Mouse (Mus musculus) heart, embryonic 14.5 days (tissue): ENCODE measurements around the gene Gosr2. TPM values are rescaled to one million over a fixed set of nuclear protein-coding genes. Genes with fewer than 3 reads are reported as not detected.

Source experiments
- ATAC-seq: fragments of 200-750 bp; cut with Nextera tagmentation; 2 replicates; pipeline ENCODE4 v1.8.0; 2017; ENCODE audit warnings: low read depth, moderate TSS enrichment; ENCODE audit not compliant: insufficient number of reproducible peaks, insufficient read depth, low FRiP score
- H3K27ac ChIP-seq, 2 experiments: fragments of 200-500 bp in 1 of 2; fragments of 300-500 bp in 1 of 2; sonication (generic) in 1 of 2; replicated peaks in 1 of 2; 2 replicates each; pipeline ENCODE4 v1.5.1; 2012 to 2014; ENCODE audit warnings: low read depth in 2 of 2, low read length in 2 of 2, control low read depth in 1 of 2, mild to moderate bottlenecking in 1 of 2, mixed read lengths in 1 of 2; ENCODE audit not compliant: control insufficient read depth in 1 of 2, insufficient read depth in 1 of 2
- H3K27me3 ChIP-seq: fragments of 300-500 bp; sonication (generic); 2 replicates; pipeline ENCODE4 v1.6.1; 2014; ENCODE audit warnings: mild to moderate bottlenecking, low read length, control low read depth; ENCODE audit not compliant: control insufficient read depth, insufficient read depth
- H3K36me3 ChIP-seq: fragments of 300-500 bp; sonication (generic); 2 replicates; pipeline ENCODE4 v1.6.1; 2014; ENCODE audit warnings: mild to moderate bottlenecking, control low read depth, low read length, mixed read lengths; ENCODE audit not compliant: control insufficient read depth, insufficient read depth
- H3K4me1 ChIP-seq, 2 experiments: fragments of 200-500 bp in 1 of 2; fragments of 300-500 bp in 1 of 2; sonication (generic) in 1 of 2; 2 replicates each; pipeline ENCODE4 v1.6.1; 2012 to 2014; ENCODE audit warnings: low read length in 2 of 2, control low read depth in 1 of 2, mixed read lengths in 1 of 2; ENCODE audit not compliant: control insufficient read depth in 2 of 2, insufficient read depth in 2 of 2
- H3K4me2 ChIP-seq: fragments of 300-500 bp; sonication (generic); 2 replicates; pipeline ENCODE4 v1.6.1; 2014; ENCODE audit warnings: mild to moderate bottlenecking, low read length
- H3K4me3 ChIP-seq, 2 experiments: fragments of 200-500 bp in 1 of 2; fragments of 300-500 bp in 1 of 2; sonication (generic) in 1 of 2; 2 replicates each; pipeline ENCODE4 v1.5.1; 2012 to 2014; ENCODE audit warnings: low read length in 2 of 2, mild to moderate bottlenecking in 2 of 2, control low read depth in 1 of 2, low read depth in 1 of 2, moderate library complexity in 1 of 2; ENCODE audit not compliant: control insufficient read depth in 1 of 2, insufficient read depth in 1 of 2
- H3K9ac ChIP-seq: fragments of 300-500 bp; sonication (generic); 2 replicates; pipeline ENCODE4 v1.6.1; 2014; ENCODE audit warnings: mild to moderate bottlenecking, low read length
- H3K9me3 ChIP-seq: fragments of 300-500 bp; sonication (generic); 2 replicates; pipeline ENCODE4 v1.6.1; 2016; ENCODE audit warnings: low read length, control low read depth; ENCODE audit not compliant: control insufficient read depth
- whole genome bisulfite sequencing: fragments of 180-500 bp; shearing (Covaris S2); extraction: QIAGEN DNeasy Blood & Tissue Kit; methylation state at CpG from one replicate; pipeline ENCODE4 v1.1.7; 2014; 5-methylcytosine and 5-hydroxymethylcytosine counted together
- polyA plus RNA-seq: library from polyadenylated mRNA; unstranded; fragments of >200 nt; fragmentation: Nextera tagmentation; extraction: Ambion mirVana; gene quantifications from 2 replicates; pipeline ENCODE4 v1.2.1, GENCODE M21; 2014

The Gosr2 gene
- polyA plus RNA-seq, 1 experiment from 2014 or later: 60.4 TPM

DNA sequence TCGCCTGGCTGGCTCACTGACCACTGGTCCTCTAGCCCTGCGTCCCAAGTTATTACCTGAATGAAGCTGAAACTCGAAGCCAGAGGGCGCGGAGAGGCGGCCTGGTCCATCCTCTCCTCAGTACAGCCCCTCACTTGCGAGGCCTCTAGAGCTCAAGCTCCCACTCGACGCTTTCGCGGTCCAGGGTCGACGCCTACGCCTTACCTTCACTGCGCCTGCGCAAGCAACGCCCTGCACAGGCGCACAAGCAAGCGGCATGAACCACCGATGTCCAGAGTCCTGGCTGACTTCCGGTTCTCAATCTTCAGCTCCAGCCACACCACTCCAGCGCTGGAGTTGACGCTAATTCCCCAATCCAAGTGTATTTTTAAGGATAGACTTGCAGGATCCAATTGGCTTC lies 70.2 kb downstream of the Gosr2 start:
- no peak overlapping the region for H3K4me3 ChIP-seq
- ATAC-seq: no peak
- H3K4me1 ChIP-seq: no peaks in the 10 kb centered on the region
- no peak overlapping the region for H3K27ac ChIP-seq
- no peak overlapping the region for H3K9ac ChIP-seq
- H3K36me3 ChIP-seq: no peaks in the 10 kb centered on the region
- H3K4me2 ChIP-seq: no peak overlapping the region
- no peaks in the 10 kb centered on the region for H3K9me3 ChIP-seq
- no peaks in the 10 kb centered on the region for H3K27me3 ChIP-seq
- WGBS: 71% methylated on average over 23 of the region's 23 CpGs

Other genes with a start within 250 kb of the Gosr2 start
- not detected in 2 replicates for gene Lrrc37a, start 193.3 kb downstream of the Gosr2 start, polyA plus RNA-seq
- not detected in 2 replicates for gene Gm884, start 76.8 kb downstream of the Gosr2 start, polyA plus RNA-seq
- gene Lyzl6, start 59.0 kb downstream of the Gosr2 start, polyA plus RNA-seq: not detected in 2 replicates
- not detected in 2 replicates for gene Rprml, start 48.3 kb downstream of the Gosr2 start, polyA plus RNA-seq
- 0.45 and 0.65 TPM in 2 replicates for gene Wnt9b, start 51.9 kb upstream of the Gosr2 start, polyA plus RNA-seq
- not detected in 2 replicates for gene Wnt3, start 76.3 kb upstream of the Gosr2 start, polyA plus RNA-seq